Mouse (Mus musculus): ENCODE data around the gene Lce6a.

Lce6a gene

GRCm38 (mm10) chr3:92621560-92621959 lies at the start of gene Lce6a:
Gene Lce6a (minus strand): TSS chr3:92621660.
- DNase-seq (ENCODE audit: low spot score) = no peak

DNA sequence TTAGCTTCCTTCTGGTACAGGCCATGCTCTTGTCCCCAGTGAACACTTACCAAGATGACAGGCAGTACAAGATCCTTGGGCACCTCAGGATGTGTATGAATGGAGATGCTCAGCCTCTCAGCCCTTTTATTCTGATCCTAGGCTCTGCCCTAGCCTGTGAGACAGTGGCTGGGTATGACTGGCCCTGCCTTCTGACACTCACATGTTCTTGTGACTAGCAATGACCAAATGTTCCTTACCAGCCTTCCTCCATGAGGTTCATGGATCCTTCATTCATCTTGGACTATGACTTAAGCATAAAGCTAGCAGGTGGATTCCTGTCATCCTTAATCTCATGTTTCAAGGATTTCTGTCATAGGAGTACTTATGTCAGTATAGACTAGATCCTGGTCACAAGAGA lies 48.8 kb upstream of the Lce6a start, which contains the start of gene Lce1a2:
Lce1a2 (minus strand) TSS at position 101 of the 400 bp plus-strand sequence.
- DNase-seq (ENCODE audit: low spot score) = no peak

GRCm38 (mm10) chr3:92656826-92657225 lies 35.4 kb upstream of the Lce6a start, which contains the start of gene Lce1b:
Gene Lce1b (minus strand): TSS chr3:92656926.
- no peak for DNase-seq (ENCODE audit: low spot score)

DNA sequence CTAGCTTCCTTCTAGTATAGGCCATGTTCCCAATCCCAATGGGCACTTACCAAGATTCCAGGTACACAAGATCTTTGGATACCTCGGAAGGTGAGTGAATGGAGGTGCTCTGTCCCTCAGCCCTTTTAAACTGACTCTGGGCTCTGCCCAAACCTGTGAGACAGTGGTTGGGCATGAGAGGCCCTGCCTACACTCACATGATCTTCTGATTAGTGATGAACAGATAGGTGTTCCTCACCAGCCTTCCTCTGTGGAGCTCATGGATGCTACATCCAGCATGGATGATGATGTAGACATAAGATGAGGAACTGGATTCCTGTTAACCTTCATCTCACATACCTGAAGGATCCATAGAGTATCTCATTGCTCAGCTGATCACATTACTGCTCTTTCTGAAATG lies 26.7 kb upstream of the Lce6a start, which contains the start of gene Lce1a1:
Lce1a1 (minus strand) TSS at position 101 of the 400 bp plus-strand sequence.
- DNase-seq (ENCODE audit: low spot score) = no peak

- no peak for DNase-seq (ENCODE audit: low spot score)
Measured at GRCm38 (mm10) chr3:92639854-92640253, 18.4 kb upstream of the Lce6a start.

DNA sequence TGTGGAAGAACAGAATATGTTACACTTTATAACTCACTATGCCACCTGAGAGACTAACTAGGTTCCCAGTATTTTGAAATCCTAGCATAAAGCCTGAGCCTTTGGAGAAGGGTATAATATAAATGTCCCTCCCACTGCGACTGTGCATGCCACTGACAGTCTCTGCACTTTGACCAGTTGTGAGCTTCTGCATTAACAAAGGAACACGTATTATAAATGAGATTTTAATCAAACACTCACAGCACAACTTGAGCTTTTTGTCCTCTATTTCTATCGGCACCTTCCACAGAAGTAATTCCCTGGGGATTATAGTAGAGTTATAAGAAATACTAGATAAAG lies 17.2 kb upstream of the Lce6a start:
- no peak for DNase-seq (ENCODE audit: low spot score)

DNA sequence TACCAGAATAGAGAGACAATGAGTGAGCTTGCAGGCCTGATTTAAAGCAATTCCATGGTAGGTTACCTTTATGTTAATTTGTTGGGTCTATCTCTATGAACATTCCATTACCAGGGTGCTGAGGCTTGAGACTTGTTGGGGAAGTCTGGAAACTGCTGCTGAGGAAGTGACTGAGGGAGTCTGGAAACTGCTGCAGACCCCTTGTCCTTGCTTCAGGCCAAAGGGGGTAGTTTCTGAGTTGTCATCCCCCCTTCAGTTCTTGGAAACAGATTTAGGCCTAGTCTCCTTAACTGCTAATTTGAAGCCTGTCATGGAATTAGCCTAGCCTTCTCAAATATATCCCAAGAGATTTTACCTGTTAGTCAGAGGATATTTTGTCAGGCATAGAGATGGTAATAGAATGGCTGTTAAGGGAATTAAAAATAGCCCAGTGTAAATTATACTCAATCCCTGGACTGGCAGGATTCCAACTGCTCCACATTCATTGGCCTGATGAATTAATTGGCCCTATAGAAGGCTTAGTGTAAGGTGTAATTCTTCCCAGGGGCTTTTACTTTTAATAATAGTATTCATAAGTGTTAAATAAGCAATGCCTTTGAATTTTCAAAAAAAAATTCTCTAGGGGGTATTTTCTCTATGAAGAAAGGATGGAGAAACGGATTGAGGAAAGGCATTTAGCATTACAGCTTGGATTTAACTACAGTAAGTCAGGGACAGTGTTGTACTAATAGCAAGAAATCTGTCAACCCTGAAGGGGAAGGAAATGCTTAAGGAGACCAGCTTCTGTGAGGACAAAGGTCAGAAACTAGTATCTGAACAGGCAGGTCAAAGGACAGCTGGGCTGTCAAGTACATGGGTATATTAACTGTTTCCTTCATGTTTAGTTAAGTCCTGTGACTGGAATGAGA lies 16.5 kb upstream of the Lce6a start:
- DNase-seq (ENCODE audit: low spot score) = no peak

- DNase-seq (ENCODE audit: low spot score) = no peak
Measured at GRCm38 (mm10) chr3:92609804-92610203, 11.7 kb downstream of the Lce6a start.

DNA sequence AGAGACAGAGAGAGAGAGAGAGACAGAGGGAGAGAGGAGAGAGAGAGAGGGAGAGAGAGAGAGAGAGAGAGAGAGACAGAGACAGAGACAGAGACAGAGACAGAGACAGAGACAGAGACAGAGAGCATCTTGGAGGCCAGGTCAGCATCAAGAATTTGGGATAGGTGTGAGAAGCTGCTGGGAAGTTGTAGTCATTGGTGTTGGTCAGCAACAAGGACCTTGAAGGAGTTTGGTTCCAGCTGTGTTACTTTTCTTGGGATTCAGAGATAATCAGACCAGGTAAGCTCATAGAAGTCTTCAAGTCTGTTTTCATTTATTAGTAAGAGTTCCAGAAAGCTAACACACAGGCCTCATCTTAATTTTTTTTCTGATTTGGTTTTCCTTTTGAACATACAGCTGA lies 14.1 kb downstream of the Lce6a start, which contains the start of gene 2210017I01Rik:
2210017I01Rik (minus strand) TSS at position 101 of the 400 bp plus-strand sequence.
- no peak for DNase-seq (ENCODE audit: low spot score)

DNA sequence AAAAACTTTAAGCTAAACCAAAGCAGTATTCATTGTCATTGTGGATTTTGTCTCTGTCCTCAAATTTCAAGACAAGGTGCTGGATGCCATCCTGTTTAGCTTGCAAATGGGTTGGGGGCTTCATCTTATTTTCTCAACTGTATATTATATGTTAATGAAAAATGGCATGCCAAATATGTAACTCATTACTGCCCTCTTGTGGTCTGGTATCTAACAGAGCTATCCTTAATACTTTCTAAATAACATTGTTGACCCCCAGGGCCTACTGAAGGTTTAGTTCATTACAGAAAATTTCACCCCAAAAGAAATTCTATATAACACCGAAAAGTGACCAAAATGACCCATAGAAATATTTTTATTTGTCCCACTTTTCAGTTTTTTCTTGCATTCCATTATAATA lies 19.3 kb downstream of the Lce6a start:
- DNase-seq (ENCODE audit: low spot score) = no peak

GRCm38 (mm10) chr3:92600456-92600855 lies 21.0 kb downstream of the Lce6a start:
- no peak for DNase-seq (ENCODE audit: low spot score)

- DNase-seq (ENCODE audit: low spot score) = no peak
Measured at GRCm38 (mm10) chr3:92599973-92600372, 21.5 kb downstream of the Lce6a start.

DNA sequence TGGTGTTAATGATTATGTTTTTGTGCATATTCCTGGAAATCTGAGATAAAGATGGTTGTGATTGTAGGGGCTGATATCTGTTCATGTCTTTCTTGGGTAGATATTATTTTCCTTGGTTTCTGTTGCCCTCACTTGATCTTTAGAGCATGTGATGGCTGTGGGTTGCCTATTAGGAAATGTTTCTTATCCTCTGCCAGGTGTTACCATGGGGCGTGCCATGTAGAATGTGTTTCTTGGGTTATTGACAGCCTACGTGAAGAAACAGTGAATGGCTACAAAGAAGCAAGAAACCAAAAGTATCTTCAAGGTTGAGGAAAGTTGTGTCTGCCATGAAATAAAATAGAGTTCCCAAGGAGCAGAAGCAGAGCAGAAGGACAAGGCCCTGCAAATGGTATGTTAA lies 23.0 kb downstream of the Lce6a start:
- no peak for DNase-seq (ENCODE audit: low spot score)

DNA sequence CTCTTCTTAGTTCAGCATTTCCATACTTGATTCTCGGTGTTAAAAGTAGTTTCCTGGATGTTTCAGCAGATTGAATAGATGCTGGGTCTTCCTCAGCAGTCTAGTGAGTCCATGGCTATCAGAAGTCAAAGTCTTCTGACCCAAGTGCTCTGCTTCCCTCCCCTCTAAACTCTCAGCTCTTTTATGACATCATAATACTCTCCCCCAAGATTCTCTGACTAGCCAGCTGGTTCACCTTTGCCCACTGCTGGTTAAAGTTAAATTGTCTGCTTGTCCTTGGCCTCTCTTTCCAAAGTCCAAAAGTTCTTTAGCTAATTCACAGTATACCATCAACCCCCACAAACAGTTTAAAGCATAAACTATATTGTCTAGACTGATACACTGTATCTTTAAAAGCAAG lies 32.6 kb downstream of the Lce6a start, which contains the start of gene Smcp:
Smcp (minus strand) TSS at position 140 of the 400 bp plus-strand sequence.
- no peak for DNase-seq (ENCODE audit: low spot score)

DNA sequence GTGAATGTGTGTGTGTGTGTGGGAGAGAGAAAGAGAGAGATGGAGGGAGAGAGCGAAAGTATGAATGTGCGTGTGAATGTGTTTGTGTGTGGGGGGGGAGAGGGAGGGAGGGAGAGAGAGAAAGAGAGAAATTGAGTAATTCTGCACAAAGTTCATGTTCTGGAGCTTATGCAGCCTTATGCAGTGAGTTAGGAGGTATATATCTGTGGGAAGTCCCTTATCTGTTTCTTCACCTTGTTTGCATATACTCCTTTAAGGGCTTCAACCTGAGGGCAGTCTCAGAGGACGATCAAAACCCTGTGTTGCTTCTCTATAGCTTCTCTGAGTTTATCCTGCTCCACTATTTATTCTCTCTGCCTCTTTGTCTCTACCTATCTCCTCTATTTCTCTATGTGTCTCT lies 34.3 kb downstream of the Lce6a start:
- DNase-seq (ENCODE audit: low spot score) = no peak

GRCm38 (mm10) chr3:92585055-92585454 lies 36.4 kb downstream of the Lce6a start:
- no peak for DNase-seq (ENCODE audit: low spot score)

- no peak for DNase-seq (ENCODE audit: low spot score)
Measured at GRCm38 (mm10) chr3:92583164-92583826, 38.2 kb downstream of the Lce6a start.

GRCm38 (mm10) chr3:92579508-92579907 lies 42.0 kb downstream of the Lce6a start:
- DNase-seq (ENCODE audit: low spot score) = no peak

DNA sequence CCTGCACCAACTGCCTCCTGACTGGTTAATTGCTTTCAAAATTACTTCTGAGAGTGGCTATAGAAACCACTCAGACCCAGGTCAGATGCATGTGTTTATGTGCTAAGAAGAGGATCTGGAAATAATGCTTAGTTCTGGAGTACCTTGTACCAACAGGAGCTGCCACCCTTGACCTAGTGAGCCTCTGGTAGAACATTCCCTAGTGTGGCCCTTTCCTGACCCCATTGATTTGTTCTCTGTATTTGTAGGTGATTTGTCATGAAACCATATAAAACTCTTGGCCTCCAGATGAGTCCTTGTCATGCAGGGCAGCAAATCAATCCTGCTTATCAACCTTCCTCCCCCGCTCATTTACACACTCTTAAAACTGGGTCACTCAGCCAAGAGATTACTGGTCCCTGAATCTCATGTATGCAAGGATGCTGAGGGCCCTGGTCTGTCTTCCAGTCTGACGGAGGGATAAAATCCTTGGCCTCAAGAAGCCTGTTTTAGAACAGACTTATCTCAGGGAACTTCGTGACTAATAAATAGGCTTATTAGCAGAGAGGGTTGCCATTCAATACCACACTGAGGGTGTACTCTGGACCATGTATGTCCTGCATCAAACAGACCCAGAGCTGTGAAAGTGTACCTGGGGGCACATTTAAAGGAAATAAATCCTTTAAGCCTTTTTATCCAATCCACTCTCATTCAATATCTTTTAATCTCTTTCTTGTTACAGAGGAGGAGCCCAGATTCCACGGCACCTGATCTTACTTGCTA lies 42.6 kb downstream of the Lce6a start:
- DNase-seq (ENCODE audit: low spot score) = no peak

DNA sequence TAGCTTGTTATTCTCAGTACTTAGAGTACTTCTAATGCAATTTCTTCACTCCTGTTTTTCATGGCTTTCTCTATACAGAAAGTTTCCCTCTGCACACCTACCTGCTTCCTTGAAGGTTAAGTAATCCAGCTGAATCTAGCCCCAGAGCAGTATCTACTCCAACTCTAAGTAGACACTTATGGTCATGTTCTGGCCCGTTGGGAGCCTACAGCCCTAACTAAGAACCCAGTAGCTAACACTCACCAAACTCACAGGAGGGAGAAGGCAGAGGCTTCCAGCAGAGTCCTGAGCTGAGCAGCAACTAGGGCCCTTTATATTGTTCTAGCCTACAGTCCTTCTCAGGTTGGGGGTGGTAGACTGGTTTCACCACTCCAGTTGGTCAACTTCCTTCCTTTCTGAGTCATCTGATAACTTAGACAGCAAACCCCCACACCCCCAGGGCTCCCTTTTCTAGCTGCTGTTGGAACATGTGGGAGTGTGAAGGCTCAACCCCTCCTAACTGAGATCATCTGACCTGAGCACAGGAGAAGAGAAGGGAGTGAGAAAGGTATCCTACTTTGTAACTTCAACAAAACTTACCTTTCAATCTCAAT lies 47.9 kb downstream of the Lce6a start, which contains the start of gene Ivl:
Ivl (minus strand) TSS at position 287 of the 593 bp plus-strand sequence.
- DNase-seq (ENCODE audit: low spot score) = no peak

DNA sequence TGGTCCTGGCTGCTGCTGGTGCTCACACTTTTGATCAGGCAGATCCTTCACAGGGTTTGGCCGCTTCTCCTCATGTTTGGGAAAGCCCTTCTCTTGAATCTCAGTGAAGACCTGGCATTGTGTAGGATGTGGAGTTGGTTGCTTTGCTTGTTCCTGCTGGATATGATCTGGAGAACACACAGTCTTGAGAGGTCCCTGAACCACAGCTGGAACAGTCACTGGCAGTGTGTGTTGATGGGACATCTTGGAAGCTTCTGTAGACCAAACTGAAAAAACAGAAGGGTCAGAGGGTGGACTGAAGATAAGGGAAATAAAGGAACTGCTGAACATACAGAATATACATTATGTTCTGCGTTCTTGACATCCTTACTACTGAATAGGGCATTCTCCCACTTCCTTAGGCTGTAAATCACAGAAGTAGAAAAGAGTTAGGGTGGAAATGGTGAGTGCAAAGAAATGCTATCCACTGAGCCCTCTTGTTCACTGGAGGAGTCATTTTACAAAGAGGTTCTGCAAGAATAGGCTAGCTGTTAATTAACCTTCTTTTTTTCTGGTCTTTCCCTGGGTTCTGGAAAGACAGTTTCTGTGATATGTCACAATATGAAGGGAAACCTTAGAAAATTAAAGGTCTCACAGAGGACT lies 48.8 kb downstream of the Lce6a start:
- no peak for DNase-seq (ENCODE audit: low spot score)
